1 mouse cellular context compared by ENCODE assay signal in genomic region chr17:26939973-26940300, GRCm38 (mm10).
TF ChIP-seq lines count a peak whose summit lies in the region.

No protein-coding gene starts in this region.

TF ChIP-seq in MEL, 35 proteins besides CTCF, POLR2A, EP300 and RAD21:
- TF ChIP-seq CHD1 (IDR thresholded peaks at IDR 0.05; ENCODE audit: low read depth, low read length) (0 out of 2 replicates have a peak, but pooled peaks have one; percentile 24), TBP (IDR thresholded peaks at IDR 0.05; ENCODE audit: low read depth, low read length) (0 out of 2 replicates have a peak, but pooled peaks have one; percentile 7), MAZ (IDR thresholded peaks at IDR 0.05; ENCODE audit: low read depth, low read length) (no peak), ZMIZ1 (IDR thresholded peaks at IDR 0.05; ENCODE audit: low read depth, low read length) (peak; percentile 60; the same call in 1 of the 2 replicates)
